Mouse (Mus musculus): Measurements from ENCODE around the gene Ulk4. TPM values are rescaled to one million over a fixed set of nuclear protein-coding genes. Genes with fewer than 3 reads are reported as not detected.
A peak's percentile ranks its signal among the peaks of the same experiment; 100 is the strongest.

The Ulk4 gene
- polyA plus RNA-seq, 1 experiment, result 7.4 TPM

DNA sequence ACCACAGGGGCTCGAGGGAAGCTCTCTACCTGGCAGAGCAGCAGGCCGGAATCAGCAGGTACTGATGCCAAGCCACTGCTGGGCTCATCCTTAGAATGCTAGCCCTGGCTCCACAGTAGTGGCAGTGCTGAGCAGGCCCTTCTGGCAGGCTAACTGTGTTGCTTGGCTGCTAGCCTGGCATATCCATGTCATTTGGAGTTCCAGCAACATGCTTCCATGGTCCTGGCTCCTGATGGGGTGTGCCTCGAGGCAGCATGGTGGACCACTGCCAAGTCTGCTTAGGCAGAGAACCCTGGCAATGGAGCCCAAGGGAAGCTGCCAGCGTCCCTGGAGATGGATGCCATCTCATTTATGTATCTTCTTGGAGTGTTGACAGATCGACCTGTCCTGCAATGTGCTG is 169.4 kb downstream of the Ulk4 start:
- peak; percentile 67 for DNase-seq (ENCODE audit: low read depth)

DNA sequence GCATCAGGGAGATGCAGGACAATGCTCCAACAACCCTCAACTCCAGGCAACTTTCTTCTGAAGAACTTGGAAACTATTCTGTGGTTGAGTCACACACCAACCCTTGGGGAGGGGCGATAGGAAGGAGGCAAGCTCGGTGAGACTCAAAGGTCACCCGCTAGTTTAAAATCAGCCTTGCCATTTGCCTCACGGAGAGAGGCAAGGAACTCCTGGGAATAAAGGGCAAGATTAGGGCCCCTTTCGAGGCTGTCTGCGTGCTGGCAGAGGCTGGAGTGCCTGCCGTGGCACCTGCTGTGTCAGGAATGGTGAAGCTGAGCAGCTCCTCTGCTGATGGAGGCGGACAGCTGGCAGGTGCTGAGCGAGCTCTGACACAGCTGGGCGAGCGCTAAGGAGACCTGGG is 169.9 kb downstream of the Ulk4 start:
- no peak for DNase-seq (ENCODE audit: low read depth)

DNA sequence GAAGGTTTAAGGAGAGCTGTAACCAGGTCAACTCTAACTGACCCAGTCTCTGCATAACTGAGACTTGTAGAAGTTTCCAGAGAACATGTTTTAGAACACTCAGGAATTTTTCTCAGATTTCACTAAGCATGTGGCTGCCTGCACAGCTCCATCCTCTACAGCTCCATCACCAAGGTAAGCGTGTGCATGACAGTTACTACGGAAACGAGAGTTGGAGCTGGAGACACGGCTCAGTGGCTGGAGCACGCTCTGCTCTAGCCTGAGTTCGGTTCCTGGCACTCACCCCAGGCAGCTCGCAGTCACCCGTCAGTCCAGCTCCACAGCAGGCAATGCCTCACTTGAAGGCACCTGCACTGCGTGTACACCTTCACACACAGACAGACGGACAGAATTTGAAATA is 175.5 kb downstream of the Ulk4 start:
- DNase-seq (ENCODE audit: low read depth), result no peak

DNA sequence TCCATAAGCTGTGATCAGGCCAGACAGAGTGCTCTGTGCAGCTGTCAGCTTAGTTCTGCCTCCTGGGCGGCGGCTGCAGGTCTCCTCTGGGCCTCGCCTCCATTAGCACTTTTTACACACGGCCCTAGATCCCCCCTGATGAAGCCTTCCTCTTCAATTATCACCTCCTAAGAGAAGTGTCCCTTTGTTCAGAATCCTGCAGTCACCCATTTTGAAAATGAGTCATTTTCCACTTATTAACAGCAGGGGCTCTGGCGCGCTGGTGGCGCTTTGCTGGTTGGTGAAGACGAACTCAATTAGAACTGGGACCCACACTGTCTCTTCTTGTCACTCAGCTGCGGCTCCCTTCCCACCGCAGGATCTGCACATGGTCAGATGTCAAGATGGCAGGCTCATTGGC is 177.5 kb downstream of the Ulk4 start:
- DNase-seq (ENCODE audit: low read depth), result no peak

DNA sequence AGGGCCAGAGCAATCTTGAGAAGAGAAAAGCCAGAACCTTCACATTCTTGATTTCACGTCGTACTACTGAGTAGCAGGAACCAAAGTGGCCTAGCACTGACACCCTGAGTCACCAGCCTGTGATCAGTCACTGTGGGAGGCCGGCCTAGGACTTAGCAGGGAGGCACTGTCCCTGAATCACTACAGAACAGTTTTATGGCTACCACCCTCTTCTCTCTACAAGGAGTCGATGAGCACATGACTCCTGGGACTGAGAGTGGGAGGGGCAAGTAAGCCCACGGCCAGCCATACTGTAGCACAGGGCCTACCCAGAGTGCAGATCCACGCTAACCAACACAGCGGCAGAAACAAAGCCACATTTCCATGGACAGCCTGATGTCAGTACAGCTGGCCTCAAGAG is 183.2 kb downstream of the Ulk4 start:
- no peak for DNase-seq (ENCODE audit: low read depth)

DNA sequence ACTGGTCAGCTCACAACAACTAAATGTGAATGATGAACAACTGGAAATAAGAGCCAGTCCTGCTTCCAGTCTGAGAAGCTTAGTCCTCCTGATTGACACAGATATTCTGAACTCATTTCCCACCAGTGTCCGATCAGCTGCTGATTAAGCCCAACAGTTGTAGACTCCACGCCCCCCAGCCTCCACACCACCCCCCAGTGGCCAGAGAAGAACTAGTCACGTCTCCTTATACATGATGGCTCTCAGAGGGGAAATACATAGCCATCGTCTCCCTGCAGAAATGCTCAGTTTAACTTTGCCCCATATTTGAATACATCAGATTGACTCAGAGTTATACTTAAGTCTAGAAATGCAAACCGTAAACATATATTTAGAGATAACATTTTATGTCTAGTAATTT is 184.4 kb downstream of the Ulk4 start:
- DNase-seq (ENCODE audit: low read depth), result no peak

DNA sequence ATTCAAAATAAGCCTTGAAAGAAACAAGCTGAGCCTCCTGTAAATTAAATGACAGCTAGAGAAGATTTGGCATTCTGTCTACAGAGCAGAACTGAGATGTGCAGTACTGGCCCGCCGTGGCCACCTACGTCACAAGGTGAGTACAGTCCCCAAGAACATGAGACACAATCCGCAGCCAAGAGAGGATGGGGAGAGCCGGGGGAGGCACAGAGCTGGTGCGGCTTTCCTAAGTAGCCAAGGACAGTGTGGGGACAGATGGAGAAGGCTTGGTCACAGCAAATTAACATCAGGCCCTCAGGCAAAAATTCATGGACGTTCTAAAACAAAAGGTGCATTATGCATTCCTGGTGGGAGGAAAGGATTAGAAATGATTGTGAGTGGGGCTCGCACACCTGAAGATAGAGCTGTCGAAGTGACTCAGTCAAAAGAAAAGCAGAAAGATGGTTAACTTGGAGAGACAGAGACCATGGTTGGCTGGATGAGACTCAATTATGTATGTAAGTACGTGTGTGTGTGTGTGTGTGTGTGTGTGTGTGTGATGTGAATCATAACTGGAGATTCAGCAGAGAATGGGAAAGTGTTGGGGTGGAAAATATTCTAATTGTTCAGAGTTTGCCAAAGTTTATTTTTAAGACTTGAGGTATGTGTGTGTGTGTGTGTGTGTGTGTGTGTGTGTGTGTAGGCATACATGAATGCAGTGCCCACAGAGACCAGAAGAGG is 185.8 kb downstream of the Ulk4 start:
- DNase-seq (ENCODE audit: low read depth), result peak; percentile 17

DNA sequence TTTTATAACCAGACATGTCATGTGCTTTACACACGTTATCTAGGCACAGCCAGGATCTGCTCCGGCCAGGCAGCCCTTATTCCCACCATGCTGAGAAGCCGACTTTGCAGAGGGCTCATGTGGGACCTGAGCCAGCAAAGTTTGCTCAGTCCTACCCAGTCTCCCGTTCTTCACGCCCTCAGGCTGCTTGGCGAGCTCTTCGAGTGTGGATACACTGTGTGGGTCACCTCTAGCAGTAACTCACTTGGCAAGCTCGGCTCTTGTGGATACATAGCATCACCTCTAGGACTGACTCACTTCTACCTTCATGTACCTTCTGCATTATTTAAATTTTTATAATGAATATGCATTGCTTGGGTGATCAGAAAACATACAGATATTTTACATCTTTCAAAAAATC is 189.3 kb downstream of the Ulk4 start:
- DNase-seq (ENCODE audit: low read depth), result no peak

DNA sequence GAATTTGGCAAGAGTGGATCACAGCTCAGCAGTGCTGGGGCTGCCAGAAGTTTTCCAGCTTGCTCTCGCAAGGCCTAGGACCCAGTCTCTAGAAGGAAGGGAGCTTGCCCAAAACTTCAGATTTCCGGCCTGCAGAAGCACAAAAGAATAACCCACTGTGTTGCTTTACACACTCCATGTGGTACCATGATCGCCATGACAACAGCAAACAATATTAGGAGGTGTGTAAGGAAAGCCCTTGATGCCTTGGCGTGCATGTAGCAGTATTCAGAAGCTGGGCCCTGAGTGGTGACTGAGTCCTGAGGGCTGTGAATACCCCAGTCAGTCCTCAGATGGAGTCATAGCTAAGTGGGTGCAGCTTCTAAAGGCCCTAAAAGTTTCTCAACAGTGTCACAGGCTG is 192.8 kb downstream of the Ulk4 start:
- no peak for DNase-seq (ENCODE audit: low read depth)

DNA sequence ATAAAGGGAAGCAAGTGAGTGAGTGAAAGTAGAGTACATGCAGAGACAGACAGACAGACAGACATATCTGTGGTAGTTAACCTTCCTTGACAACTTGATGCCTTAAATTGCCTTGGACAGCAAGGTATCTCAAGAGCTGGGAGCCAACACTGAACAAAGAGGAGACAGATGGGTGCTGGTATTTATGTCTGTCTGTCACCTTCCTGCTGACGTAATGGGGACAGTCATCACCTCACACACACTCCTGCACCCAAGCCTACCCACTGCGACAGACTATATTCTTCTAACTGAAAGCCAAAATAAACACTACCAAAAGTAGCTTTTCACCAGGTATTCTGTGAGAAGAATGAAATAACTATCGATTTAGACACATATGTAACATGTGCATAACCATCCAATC is 196.2 kb downstream of the Ulk4 start:
- DNase-seq (ENCODE audit: low read depth), result no peak

DNA sequence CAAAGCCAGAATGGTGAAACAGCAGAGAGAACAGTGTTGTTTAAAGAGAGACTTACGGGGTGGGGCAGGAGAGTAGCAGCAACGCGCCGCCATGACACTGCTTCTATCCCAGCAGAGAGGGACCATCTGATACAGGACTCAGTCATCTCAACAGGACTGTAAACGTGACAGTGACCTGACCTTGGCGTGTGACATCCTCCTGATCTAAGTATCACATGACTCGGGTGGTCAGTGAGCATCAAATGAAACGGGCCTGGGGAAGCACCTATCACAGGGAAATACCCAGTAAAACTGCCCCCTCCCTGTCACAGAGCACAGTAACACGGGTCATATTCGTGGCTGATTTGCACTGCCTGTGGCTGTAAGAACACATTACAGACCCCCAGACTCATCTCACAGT is 196.6 kb downstream of the Ulk4 start:
- DNase-seq (ENCODE audit: low read depth), result no peak

DNA sequence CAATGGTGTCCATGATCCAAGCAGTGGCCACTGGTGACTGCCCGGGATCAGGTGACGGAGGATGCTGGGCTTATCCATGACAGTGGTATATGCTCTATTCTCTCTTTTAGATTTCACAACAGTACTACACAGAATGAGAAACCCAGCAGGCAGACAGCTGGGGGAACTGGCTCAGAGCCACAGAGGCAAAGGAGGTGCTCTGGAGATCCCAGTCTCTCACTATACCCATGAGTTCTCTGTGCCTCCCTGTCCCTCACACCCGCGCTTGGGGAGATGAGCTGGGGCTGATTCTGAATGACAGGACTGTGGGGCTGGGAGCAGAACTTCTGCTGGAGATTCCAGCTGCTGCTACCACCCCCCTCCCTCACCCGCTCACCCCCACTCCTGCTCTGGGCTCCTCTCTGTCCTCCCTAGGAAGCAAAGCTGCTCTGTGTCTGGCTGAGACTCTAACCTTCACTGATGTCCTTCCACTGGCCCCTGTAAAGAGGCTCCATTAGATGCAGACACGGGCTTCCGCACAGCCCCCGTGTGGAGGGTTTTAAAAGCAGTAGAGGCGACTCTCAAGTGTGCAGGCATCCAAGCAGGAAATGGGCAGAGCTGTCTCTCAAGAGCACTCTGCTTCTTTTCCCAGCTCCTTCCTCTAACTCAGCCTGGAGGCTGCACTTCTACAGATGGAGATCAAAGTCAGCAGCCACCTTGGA is 197.5 kb downstream of the Ulk4 start:
- DNase-seq (ENCODE audit: low read depth), result no peak

DNA sequence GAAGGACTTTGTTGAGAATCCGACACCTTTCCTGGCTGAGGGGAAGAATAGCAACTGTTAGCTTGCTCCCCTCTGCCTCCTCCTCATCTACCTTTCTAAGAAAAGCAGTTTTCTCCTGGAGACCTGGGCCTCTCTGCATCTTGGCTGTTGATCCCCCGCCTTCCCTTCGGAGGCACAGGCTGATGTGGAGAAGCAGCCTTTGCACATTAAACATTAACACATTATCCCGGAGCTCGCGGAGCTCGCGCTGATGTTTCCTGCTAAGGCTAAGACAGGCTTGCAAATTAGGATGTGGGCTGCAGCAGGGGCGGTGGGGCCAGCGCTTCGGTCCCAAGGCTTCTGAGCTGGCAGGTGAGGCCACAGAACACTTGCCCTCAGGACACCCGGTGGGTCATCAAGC is 200.7 kb downstream of the Ulk4 start:
- no peak for DNase-seq (ENCODE audit: low read depth)

DNA sequence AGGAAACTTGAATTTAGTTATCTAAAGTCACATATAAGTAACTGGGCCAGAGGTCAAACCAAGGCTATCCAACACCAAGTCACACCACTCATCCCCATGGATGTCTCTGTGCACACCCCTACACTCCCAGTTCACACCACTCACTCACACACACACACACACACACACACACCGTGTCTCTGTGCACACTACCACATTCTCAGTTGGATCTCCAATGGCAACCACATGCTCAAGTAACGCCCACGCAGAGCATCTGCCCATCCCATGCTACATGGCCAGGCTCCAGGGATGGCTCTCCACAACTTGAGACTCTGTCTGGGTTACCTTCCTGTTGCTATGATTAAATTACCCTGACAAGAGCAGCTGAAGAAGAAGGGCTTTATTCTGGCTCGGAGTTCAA is 201.8 kb downstream of the Ulk4 start:
- DNase-seq (ENCODE audit: low read depth), result no peak

DNA sequence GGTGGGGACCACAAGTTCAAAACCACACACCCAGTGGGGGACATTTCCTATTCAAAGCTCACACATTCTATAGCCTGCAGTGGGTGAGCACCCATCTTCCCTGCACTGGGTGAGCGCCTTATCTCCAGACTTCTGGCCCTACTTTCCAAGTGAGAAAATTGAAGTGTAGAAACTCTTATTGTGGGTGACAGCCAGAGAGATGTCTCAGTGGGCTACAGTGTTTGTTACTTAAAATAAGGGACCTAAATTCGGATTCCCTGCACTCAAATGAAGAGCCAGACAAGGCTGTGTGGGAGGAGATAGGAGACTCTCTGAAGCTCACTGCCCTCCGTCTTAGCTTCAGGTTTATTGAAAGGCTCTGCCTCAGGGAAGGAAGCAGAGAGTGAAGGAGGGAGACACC is 202.3 kb downstream of the Ulk4 start:
- DNase-seq (ENCODE audit: low read depth), result no peak

DNA sequence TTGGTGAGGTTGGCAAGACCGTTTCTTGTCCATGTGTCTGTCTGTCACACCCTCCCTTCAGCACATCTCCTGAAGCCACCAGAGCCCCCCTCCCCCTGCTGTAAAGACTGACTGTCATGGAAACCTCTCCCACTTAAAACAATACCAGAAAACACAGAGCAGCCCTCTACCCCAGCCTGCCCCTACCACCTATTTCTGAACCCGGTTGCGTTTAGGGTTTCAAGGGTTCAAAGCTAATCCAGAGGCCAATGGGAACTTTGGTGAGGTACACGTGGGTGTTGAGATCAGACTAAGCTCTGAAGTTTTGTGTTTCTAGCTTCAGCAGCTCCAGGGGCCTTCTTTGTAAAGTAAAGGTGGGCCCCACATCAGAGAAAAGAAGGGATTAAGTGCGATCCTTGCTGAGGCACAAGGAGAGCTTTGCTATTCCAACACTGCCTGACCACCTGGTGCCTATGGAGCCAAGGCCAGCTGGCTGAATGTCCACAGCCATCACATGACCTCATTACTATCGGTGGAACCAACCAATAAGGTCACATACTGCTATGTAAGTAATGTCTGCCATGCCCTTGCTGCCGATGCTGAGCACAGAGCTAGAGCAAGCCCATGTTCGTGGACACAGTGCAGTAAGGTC is 204.8 kb downstream of the Ulk4 start:
- DNase-seq (ENCODE audit: low read depth), result no peak

DNA sequence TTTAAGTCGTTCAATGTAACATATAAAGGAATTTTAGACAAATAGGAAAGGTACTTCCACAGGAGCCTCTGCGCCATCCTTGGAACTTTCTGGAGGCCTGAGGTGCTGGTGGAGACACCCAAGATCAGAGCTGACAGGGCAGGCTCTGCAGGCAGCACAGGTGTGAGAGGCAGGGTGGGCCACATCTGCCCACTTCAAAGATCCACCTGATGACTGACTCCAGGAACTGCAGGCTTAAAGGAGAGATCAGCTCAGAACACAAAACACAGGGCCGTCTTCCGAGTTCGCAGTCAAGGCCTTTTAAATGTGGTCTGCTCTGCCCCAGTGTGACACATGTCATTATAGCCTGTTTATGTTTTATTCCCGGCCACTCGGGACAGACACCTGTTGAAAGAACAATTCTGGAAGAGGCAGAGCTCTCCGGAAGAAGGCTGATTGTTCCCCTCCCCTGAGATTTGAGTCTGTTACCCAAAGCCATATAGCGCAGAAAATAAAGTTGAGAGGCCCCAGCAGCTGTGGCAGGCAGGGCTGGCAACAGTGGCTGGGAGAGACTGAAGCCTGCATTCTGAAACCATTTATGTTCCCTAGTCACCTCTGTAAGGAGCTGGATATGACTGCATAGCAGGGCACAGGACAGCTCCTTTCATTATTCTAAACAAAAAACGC is 205.4 kb downstream of the Ulk4 start:
- DNase-seq (ENCODE audit: low read depth), result no peak

DNA sequence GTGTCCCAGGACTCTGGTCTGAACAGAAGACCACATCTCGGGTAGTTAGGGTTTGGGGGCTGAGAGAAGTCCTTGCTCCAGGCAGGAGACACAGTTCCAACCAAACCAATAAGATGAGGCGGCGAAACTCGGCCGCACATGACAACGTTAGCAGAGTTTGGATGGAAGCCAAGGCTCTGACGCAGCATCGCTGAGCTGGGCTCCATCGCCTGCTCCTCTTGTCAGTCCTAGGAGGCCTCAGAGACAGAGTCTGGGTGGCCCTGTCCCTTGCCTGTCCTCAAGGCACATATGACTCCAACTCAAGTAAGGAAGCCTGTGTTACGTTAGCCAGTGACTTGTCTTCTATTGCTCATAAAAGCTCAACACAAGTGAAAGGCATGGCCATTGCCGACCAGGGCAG is 205.9 kb downstream of the Ulk4 start:
- DNase-seq (ENCODE audit: low read depth), result no peak

DNA sequence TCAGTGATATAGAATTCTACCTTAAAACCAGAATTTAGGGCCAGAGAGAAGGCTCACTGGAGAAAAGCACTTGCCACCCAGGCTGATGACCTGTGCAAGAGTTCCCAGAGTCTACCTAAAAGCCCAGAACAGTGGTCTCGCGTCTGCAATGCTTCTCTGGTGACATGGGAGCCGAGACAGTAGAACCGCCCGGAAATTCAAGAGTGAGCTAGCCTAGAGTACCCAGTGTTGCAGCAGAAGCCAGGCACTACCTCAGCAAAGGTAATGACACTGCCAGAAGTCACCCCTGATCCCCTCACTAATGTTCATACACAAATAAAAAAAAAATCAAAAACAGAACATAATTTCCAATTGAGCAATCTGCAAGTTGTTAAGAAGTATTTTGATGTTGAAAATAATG is 208.9 kb downstream of the Ulk4 start:
- no peak for DNase-seq (ENCODE audit: low read depth)

DNA sequence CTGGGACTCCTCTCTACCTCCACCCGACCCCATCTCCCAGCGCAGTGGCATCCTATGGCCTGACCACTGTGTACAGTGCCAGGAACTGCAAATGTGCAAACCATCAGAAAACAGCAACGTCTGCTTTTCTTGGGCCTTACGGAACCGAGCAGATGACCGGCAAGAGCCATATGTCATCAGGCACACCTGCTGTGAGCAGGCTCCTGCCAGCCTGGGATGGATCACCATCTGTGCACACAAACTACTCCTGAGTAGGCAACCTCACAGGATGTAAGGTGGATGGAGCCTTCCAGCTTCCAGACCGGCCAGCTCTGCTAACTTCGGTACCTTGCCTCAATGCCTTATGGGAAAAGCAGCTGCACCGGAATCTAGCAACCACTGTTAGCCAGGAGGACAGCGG is 210.0 kb downstream of the Ulk4 start:
- no peak for DNase-seq (ENCODE audit: low read depth)

DNA sequence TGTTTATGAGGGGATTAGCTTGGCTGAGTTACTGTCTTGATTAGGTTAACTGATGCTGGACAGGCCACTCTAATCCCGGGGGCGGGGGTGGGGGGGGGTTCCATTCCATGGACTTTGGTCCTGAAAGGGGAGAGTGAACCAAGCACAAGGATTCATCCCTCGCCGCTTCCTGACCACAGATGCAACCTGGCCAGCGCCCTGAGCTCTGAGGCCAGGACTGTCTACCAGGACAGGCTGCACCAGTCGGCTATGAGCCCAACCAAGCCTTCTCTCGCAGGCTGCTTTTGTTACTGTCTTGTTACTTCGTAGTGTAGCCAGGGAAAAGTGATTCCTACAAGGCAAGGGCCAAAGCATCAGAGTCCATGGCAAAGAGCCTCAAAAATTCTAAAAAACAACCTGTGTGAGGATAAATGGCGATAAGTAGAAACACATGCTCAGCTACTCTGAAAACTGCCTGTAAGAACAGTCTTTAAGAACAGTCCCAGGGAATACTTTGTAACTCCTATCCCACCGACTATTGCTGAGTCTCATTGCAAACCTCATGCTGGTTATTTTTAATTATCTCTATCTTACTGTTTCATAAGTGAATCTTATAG is 211.5 kb downstream of the Ulk4 start:
- no peak for DNase-seq (ENCODE audit: low read depth)

DNA sequence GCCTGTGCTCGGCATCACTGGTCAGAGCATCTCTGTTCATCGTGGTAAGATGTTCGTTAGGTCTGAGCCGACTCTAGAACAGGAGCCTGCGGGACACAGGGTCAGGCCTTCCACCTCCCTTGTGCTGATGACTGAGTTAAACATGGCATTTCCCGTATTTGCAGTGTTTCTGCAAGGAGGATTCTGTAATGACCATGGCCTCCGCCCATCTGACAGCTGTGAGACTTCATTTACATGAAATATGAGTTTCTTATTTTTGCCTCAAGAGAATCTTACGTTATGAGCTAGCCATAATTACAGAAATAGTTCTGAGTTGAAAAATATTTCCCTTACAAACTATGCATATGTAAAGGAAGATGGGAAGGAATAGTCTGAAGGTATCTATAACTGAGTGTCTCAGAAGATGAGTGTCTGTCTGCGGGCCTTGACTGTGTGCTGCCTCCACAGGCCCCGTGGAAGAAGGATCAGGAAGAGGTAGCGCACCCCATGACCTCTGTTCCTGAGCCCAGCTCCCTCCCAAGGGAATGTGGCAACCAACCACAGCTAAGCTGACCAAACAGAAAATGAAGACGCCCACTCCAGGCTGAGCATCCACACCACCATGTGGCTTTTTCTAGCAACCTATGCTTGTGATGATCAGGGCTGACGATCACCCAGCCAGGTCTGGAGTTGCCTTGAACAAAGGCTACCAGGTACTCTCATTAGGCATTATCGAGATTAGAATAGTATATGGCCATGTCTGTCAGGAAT is 212.2 kb downstream of the Ulk4 start:
- no peak for DNase-seq (ENCODE audit: low read depth)

All from gonadal fat pad, adult 2 months (tissue).